Mouse (Mus musculus): ENCODE results near the gene Tmem232.
"Not testable (repeated sequence)": the region's sequence is repeated elsewhere in the genome, so short reads cannot be mapped to it uniquely, and the experiment has no call there.

Gene Tmem232

GRCm38 (mm10) chr17:65225347-65225916 lies 315.1 kb downstream of the Tmem232 start:
- DNase-seq (ENCODE audit: low read depth) = no peak

- DNase-seq (ENCODE audit: low read depth) = not testable (repeated sequence)
Measured at GRCm38 (mm10) chr17:65221687-65222086, 318.9 kb downstream of the Tmem232 start.
